Mouse (Mus musculus) ovary, postnatal 14 days (tissue): ENCODE results near the gene Tnrc6b.

ENCODE experiments used
- DNase-seq: peaks from one replicate; pipeline ENCODE4 v3.0.0; 2022; ENCODE audit warnings: low spot score

The Tnrc6b gene

GRCm38 (mm10) chr15:80736553-80736952 lies 25.4 kb downstream of the Tnrc6b start:
- no peak for DNase-seq

DNA sequence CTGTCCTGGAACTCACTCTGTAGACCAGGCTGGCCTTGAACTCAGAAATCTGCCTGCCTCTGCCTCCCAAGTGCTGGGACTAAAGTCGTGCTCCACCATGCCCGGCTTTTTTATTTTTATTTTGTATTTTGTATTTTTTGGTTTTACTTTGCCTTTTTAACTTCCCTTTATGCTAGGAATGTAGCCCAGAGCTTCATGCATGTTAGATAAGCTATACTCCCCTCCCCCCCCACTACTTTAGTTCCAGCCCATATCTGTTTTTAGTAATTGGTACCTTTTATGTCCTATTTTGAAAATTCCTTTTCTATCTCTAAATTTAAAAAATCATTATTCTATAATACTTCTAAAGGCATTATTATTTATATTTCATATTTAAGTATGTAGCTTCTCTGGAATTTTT lies 27.1 kb downstream of the Tnrc6b start:
- DNase-seq, result no peak

DNA sequence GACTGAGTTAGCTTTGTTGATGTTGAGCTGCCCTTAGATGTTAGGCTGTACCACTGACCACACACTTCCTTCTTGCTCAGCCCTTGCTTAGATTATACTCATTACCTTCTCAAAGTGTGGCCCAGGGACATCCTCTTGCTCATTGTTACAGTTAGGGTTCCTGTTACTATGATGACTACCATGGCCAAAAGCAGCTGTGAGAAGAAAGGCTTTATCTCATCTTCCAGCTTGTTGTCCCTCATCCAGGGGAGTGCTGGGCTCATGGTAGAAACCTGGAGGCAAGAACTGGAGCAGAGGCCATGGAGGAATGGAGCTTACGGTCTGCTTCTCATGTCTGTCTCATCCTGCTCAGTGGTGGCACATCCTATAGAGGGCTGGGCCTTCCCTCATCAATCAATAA lies 28.9 kb downstream of the Tnrc6b start:
- no peak for DNase-seq

GRCm38 (mm10) chr15:80741836-80742235 lies 30.7 kb downstream of the Tnrc6b start:
- no peak for DNase-seq

GRCm38 (mm10) chr15:80742991-80743474 lies 31.9 kb downstream of the Tnrc6b start:
- DNase-seq, result no peak

DNA sequence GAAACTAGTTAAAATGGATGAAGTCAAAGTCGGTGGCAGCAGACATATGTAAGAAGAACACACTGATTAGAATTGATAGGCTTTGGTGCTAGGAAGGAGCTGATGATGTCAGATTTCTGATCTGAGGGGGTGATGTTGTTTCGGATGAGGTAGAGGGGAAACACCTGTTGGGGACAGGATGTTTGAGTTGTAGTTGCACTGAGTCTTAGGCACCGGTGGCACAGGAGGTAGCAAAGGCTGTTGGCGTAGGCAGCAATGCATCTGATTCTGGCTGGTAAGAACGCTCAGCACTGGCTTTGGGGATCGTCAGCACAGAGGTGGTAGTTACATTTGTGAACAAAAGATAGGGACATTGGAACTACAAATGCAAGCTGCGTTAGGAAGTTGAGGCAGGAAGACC lies 32.5 kb downstream of the Tnrc6b start:
- no peak for DNase-seq

DNA sequence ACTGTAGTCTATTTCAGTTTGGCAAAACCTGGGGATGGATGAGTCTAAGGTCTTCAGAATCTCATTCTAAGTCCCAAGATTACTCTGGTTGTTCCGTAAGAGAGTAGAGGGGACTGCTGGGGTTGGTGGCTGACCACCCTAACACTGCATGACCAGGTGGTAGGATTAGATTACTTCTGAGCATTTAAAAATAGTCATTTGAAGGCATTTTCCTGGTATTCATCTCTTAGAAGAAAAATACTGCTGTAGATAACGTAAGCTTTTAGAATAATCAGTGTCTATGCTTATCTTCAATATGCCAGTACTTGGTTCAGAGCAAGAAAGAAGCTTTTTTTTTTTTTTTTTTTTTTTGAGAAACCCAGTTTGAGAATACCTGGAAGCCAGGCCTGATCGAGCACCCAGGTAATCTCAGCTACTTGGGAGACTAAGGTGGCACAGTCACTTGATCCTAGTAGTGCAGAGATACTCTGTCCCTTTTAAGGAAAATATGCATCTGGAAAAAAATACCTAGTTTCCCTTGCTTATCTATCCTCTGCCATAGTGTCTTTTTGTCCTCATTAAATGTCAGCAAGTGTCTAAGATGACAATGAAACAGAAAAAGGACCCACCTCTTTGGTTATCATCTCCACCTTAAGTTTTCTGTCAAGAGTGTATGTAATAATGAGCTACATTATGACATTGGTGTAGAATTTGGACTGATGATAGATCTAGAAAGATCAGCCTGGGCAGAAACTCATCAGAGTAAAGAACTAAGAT lies 33.7 kb downstream of the Tnrc6b start:
- DNase-seq, result no peak

- no peak for DNase-seq
Measured at GRCm38 (mm10) chr15:80748979-80749378, 37.9 kb downstream of the Tnrc6b start.

DNA sequence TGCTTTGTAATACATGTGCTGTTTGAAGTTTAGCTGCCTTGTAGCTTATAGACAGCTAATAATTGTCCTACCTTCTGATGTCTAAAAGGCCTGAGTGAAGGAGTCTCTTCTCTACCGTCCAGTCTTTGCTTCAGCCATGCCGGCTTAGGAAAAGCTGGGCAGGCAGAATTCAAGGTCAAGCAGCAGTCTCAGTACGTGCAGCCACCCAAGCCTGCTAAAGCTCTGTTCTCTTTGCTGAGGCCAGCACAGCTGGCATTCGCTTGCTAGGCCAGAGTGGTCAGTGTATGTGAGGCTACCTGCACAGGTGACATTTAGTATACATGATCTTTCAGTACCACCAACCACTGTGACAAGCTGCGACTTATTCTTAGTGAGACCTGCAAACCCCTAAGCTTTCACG lies 42.2 kb downstream of the Tnrc6b start:
- no peak for DNase-seq

- no peak for DNase-seq
Measured at GRCm38 (mm10) chr15:80754103-80754502, 43.0 kb downstream of the Tnrc6b start.

GRCm38 (mm10) chr15:80759451-80759850 lies 48.3 kb downstream of the Tnrc6b start:
- DNase-seq, result no peak

DNA sequence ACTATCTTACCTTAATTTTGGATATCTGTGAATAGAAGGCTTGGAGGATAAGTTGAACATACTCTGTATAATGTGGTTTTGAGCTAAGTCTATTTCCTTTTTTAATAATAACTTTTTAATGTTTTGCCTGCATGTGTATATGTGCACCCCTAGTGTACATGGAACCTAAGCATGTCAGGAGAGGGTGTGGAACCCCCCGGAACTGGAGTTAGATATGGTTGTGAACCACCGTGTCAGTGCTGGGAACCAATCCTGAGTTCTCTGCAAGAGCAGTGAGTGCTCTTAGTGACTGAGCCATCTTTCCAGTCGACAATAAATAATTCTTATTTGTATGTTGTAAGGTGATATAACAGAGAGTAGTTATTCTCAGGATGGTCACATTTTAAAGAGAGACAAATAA lies 49.4 kb downstream of the Tnrc6b start:
- no peak for DNase-seq

DNA sequence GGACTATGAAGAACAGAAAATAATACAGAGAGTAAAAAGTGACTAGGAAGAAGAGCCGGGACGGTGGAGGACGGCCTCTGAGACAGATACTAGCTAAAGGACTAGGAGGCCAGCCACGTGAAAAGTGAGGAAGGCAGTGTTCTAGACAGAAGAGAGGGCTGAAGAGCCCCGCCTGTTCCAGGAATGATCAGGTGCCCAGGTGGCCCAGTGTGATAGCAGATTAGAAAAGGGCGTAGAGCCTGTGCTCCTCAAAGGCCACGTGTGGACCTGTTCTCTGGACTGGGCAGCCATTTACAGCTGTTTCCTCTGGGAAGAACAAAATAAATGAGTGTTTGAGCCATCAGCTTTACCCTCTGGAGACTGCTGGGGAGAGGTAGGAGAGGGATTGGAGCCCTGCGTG lies 49.8 kb downstream of the Tnrc6b start:
- no peak for DNase-seq

DNA sequence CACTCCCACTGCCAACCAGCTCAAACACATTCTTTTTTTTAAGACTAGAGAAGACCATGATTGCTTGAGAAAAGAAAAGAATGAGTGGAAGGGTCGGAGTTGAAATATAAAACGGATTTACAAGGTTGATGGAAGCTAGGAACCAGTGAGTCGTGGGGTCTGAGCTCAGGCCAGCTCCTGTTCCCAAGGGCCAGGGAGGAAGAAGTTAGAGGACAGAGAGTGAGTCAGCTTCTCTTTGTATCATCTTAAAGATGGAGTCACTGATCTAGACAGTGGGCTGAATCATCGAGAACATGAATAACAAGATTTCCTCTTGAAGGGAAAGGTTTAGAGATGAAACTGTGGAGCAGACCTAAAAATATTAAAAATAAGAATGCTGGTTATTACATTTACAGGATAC lies 51.5 kb downstream of the Tnrc6b start:
- no peak for DNase-seq

DNA sequence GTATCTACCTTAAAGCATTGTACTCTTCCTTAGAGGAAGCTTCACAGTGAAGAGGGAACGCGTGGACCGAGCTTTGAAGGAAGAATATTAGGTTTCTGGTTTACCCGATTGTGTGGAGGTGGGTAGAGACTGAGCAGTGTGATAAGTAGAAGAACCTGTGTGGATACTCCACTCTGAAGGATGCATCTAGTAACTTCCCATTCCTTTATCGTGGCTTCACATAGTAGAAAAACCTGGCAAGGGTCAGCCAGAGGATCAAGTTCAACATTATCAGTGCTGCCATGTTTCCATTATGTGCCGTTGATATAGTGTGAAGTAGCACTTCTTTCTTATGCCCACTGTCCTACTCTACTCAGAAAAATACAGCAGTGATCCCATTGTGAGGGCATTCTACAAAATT lies 53.6 kb downstream of the Tnrc6b start:
- no peak for DNase-seq

DNA sequence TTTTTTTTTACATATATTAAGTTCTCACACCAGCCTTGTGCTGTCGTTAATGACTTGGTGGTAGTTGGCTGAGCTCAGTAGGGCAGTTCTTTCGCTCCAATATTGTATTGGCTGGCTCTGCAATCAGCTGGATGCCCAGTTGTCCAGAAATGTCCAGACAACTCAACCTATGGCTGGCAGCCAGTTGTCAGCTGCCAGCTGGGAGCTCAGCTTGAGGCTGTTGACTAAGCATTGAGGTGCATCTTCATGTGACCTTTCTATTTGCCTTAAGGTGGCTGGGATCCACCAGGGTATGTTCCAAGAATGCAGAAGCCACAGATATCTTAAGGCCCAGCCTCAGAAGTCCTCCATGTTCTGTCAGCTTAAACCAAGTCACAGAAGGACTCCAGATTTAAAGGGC lies 54.3 kb downstream of the Tnrc6b start:
- no peak for DNase-seq

DNA sequence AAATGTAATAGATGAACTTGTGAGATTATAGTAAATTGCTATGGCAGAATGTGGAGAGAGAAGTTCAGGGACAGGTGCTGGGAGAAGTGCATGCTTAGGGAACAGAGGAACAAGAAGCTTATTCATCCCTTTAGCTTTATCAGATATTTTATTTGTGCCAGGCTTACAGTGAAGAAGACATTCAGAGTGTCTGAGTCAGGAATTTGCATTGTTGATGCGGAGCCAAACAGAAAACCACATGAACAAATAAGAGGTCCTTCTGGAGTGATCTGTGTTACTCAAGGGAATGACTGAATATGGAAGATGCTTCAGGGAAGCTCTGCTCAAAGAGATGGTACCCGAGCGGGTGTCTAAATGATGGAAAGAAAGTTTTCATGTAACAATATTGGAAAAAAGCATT lies 57.1 kb downstream of the Tnrc6b start:
- DNase-seq, result no peak

- no peak for DNase-seq
Measured at GRCm38 (mm10) chr15:80771926-80772441, 60.9 kb downstream of the Tnrc6b start.

- no peak for DNase-seq
Measured at GRCm38 (mm10) chr15:80774666-80775065, 63.6 kb downstream of the Tnrc6b start.

DNA sequence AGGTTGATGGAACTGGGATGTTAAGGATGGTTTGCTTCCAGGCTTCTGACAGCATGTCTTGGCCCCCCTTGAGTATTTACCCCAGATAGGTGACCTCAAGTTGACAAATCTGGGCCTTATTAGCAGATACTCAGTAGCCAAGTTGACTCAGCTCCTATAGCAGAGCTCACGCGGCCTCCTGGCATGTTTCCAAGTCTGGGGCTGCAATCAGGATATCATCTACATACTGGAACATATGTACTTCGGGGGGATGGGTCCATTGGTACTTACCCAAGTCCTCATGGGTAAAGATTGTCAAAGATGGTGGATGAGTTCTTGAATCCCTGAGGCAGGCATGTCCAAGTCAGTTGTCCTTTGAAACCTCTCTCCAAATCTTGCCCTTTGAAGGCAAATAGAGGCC lies 67.9 kb downstream of the Tnrc6b start:
- DNase-seq, result no peak

GRCm38 (mm10) chr15:80780154-80780751 lies 69.1 kb downstream of the Tnrc6b start:
- DNase-seq, result no peak

DNA sequence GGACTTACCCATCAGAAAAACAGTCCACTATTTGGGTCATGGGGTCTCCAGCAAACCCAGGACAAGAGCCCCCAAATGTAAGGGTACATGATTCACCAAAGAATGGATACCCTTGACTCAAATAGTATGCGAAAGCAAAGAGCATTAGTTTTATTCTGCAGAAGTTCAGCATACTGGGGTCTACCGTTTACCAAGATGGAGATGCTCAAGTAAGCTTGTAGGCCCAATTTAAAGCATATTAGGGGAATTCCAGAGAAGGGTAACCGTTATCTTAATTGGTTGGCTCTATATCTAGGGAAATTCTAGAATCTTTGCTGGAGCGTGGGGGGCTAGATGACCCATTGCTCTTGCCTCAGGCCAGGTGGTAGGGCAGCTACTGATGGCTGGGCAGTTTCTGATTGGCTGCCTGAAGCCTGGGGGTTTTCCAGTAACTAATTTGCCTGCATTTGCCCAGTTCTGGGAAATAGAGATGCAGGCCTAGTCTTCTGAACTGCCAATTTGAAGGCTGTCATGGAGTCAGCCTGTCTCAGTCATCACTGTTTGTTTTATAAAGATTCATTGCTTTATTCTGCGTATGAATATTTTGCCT lies 70.2 kb downstream of the Tnrc6b start:
- no peak for DNase-seq

DNA sequence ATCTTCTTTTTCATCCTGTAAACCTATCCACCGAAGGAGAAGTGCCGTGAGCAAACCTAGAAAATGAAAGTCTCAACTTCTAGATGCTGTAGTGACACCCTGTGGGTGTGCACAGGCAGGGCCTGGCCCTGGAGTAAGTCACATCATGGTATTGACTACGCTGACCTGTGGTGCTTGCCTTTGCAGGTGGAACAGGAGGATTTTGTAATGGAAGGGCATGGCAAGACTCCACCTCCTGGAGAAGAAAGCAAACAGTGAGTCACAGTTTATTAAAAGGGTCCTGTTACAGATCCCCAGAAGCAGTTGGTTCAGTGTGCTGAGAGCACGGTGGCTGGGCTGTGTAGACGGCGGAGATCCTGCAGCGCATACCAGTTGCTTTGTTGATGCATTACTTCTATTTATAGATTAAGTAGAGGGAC lies 73.4 kb downstream of the Tnrc6b start:
- DNase-seq, result no peak
